Mouse (Mus musculus): ENCODE measurements around the gene Prkg2.

DNA sequence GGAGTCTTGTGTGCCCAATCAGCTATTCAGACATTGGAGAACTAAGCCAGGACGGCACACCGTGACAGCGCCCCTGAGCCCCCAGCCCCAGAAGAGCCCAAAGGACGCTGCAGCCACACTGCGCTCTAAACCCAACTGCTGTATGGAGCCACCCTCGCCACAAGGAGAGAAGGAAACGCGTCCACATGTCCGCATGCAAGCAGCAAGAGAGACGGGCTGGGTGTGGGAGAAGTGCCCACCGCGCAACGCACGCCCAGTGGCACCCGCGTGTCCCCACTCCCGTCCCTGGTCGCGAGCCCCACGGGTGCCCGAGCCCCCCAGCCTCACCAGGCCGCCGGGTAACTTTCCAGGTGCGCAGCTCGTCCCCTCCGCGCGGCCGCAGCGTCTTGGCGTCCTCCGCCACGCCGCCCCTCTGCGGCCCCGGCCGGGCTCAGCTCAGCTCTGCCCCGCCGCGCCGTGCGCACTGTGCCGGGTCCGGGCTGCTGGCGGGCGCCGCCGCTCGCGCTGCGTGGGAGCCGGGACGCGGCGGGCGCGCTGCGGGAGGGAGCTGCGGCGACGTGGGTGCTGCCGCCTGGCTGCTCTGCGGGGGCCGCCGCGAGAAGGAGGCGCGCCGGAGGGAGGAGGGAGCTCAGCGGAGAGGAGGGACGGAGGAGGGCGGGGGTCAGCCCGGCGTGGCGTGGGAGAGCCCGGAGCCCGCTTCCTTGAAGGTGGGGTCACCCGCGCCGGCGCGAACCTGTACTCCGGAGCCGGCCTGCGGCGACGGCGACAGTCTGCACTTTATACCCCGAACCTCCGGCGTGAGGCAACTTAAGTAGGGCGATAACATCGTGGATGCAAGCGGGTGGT is at the start of gene Prkg2:
- TF ChIP-seq CTCF (IDR thresholded peaks at IDR 0.05; ENCODE audit: insufficient read depth, low read length) = no peak
- no peak for TF ChIP-seq POLR2A (IDR thresholded peaks at IDR 0.05; ENCODE audit: borderline replicate concordance, extremely low read depth, low read depth, low read length)

All from lung, adult 2 months (tissue).